Mouse (Mus musculus): ENCODE measurements around the gene Ucn.

The Ucn gene

GRCm38 (mm10) chr5:31108000-31108490 lies 30.6 kb downstream of the Ucn start, which contains the start of gene Slc30a3:
TSS of gene Slc30a3 (minus strand) at chr5:31108237.
- DNase-seq (ENCODE audit: low spot score in 2 of 2), result no peak

DNA sequence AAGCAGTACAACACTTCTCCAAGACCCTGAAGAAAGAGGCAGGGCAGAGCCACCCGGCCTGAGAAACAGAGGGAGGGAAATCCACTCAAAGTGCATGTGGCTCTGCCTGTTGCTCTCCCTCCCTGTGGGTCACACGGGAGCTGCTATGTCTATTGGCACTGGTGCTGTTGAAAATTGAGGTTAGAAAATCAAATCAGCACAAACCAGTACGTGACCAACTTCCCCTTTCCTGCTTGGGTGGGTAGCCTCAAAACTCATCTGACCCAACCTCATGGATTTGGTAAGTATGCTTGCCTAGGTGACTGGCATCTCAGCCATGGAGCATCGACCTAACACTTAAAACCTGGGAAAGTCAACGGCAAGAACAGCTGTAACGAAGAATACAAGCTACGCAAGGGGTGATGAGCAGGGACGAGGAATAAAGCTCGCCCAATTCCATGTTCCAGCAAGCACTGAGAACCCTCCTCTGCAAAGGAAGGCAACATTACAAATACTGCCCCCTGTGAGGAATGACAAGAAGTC lies 32.8 kb downstream of the Ucn start, which contains the start of gene Dnajc5g:
Gene Dnajc5g, plus strand, starts transcription at position 472 of the 522 bp plus-strand sequence.
- no peak for DNase-seq (ENCODE audit: low spot score in 2 of 2)

GRCm38 (mm10) chr5:31095711-31096480 lies 42.7 kb downstream of the Ucn start:
- no peak for DNase-seq (ENCODE audit: low spot score in 2 of 2)

DNA sequence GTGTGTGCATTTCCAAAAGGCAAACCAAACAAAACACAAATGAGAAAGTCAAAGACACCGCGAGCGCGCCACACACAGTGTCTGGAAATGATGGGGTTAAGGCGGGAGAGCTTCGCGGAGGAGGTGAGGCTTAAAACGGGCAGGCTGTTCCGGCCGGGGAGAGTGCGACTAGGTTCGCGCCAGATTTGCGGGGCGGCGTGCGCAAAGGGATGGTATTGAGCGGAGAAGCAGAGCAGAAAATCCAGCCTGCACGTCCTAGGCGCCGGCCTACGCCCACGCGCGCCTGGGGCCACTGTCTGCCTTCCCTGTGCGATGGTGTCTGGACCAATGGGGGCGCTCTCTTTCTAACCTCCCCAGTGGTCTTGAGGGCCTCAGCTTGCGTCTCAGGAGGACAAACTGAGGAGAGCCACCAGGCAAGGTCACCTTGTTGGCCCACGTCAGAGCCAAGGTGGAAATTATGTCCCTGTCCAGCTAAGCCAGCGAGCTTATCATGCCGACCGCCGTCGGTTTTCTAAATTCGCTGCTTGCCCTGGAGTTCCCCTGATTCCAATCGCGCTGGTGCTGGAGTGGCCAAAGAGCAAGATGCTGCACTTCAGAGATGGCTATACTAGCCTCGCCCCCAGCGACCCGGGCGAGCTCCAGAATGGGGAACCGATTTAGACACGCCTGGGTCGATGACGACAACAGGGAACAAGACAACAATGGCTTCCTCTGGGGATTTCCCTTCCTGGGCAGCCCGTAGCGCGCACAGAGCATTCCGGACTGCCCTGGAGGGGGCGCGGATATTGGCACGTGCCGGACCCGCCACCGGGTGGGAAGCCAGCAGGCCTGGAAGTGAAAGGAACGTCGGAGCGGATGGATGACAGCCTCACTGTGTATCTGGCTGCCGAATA lies 43.6 kb downstream of the Ucn start:
- DNase-seq (ENCODE audit: low spot score in 2 of 2), result peak; percentile 73 to 77

GRCm38 (mm10) chr5:31094100-31094798 lies 44.4 kb downstream of the Ucn start:
- no peak for DNase-seq (ENCODE audit: low spot score in 2 of 2)

DNA sequence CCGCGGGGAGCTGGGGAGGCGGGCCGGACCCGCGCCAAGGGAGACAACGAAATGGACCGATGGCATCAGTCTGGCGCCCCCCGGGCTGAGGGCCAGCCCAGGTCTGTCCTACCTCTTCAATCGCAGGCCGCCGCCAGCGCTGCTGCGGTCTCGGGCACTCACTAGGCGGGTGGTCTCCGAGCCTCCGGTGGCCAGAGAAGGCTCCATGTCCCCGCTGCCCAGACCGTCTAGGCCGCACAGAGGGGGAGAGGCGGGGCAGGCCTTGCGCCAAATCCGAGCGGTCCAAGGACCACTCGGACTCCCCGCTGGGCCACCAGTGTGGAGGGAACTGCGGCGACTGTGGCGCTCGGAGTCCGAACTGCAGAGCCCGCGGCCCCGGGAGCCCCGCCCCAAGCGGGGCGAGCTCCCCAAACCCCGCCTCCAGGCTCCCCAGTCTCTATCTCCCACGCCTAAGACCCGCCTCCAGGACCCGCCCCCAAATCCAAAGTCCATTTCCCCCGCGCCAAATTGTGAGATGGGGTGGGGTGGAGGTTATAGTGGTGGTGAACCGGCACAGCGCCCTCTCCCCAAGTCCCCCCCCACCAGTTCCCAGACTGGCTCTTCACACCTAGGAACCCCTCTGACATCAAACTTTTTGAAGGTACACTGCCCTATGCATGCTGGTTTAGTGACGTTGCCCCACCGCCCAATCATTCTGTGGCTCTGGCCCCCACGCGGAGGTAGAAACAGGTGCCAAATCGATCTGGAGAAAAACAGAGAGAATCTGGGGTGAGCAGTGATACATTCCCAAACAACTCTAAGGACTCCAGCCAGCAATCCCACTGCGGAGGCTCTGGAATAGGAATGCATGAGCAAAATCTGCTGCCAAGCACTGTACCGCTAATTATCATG lies 45.2 kb downstream of the Ucn start:
- DNase-seq (ENCODE audit: low spot score in 2 of 2), result peak; percentile 27

DNA sequence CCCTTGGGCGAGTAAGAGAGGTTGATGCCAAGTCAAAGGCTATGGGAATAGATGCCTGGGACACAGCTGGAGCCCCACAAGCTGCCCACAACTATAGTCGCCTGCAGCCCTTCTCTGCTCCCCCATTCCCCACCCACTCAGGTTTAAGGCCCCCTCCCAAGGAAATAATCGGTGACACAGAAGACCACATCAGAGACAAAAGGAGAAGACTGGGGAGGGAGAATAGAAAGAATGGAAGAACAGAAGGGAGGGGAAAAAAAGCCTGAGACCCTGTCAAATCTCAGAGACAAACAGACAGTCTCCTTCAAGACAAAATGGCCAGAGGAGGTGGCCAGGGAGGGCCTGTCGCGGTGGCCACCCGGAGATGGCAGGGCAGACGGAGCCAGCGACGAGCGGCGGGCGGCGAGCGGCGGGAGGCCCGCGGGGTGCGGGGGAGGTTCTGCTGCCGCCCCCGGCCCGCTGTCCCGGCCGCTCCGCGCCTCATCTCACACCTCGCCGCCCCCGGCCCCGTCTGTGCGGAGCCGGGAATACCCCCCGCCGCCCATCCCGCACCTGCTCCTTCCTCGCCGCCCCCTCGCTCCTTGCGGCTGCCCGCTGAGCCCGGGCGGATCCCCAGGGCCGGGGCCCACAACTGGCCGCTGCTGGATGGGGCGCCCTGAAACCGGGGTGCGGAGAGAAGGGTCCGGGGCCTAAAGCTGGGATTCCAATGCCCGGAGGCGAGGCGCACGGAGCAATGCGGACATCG lies 46.2 kb downstream of the Ucn start:
- DNase-seq (ENCODE audit: low spot score in 2 of 2), result no peak

Data from spleen, postnatal 36 days (tissue).